1 mouse cellular context compared by ENCODE assay signal in genomic region chr4:121028659-121029392, GRCm38 (mm10).
TF ChIP-seq lines count a peak whose summit lies in the region.

No protein-coding gene starts in this region.

TF ChIP-seq in MEL, 35 proteins besides CTCF, POLR2A, EP300 and RAD21 (continued from another document):
- TF ChIP-seq CHD1 (IDR thresholded peaks at IDR 0.05; ENCODE audit: low read depth, low read length) (no peak), E2F4 (IDR thresholded peaks at IDR 0.05; ENCODE audit: borderline replicate concordance, low read depth, low read length) (no peak), BHLHE40 (IDR thresholded peaks at IDR 0.05; ENCODE audit: borderline replicate concordance, low read depth, low read length) (peak; percentile 71; the same call in 1 of the 2 replicates), SIN3A (IDR thresholded peaks at IDR 0.05; ENCODE audit: low read length) (peak; percentile 69; the same call in 1 of the 2 replicates), POLR2AphosphoS5 (IDR thresholded peaks at IDR 0.05; ENCODE audit: borderline replicate concordance, low read depth, low read length) (no peak)
